Mouse (Mus musculus) inflammation-experienced regulatory T-cells (primary cell): ENCODE data around the gene Lrp6. TPM values are rescaled to one million over a fixed set of nuclear protein-coding genes. Genes with fewer than 3 reads are reported as not detected.

Experiments
- polyA plus RNA-seq, 2 experiments: library from polyadenylated mRNA; unstranded; fragments of 100-300 nt; shearing (Covaris generic); gene quantifications; one replicate each; pipeline ENCODE4 v1.2.1; 2017

Lrp6 gene
- polyA plus RNA-seq, result 10 to 100 TPM; 21.4 to 35.0 TPM

DNA sequence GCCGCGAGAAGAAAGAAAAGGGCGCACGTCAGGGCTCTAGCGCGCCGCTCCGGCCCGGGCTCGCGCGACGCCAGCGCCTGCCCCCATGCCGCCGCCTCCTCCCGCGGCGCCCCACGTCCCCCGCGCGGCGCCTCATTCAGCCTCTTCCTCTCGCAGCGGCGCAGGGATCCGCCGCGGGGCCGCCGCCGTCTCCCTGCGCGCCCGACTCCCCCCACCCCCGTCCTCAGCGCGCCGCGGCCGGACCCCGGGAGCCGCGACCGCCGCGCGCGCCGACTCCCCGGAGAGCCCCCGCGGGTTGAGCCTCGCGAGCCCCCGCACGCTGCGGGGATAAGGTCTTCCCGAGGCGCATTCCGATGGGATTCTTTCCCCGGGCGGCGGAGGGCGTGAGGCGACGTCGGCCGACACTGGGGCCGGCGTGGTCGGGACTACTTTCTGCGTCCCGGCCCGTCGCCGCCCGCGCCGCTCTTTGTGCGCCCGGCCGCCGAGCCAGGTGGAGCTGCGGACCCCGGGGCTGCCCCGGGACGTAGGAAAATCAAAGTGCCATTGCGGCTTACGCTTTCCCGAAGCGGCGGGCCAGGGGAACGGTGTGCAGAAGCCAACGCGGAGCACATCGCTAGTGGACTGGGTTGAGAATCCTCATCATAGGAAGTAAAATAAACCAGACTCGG, at the start of gene Lrp6:
TSS of gene Lrp6 (minus strand) at position 148 of the 668 bp plus-strand sequence.

Other genes with a start within 250 kb of the Lrp6 start
- gene Bcl2l14, start 170.6 kb downstream of the Lrp6 start, polyA plus RNA-seq, result 1 to 10 TPM in 1 of 2 experiments, not detected in 1; 3.4 TPM
- 1 to 10 TPM; 5.2 to 7.2 TPM for gene Mansc1, start 65.5 kb upstream of the Lrp6 start, polyA plus RNA-seq
- 10 to 100 TPM; 26.4 to 39.2 TPM for gene Borcs5, start 72.5 kb upstream of the Lrp6 start, polyA plus RNA-seq
- 1 to 10 TPM; 1.8 TPM for gene Dusp16, start 225.7 kb upstream of the Lrp6 start, polyA plus RNA-seq